ENCODE assay signal across 7 mouse cellular contexts in the genomic region with DNA sequence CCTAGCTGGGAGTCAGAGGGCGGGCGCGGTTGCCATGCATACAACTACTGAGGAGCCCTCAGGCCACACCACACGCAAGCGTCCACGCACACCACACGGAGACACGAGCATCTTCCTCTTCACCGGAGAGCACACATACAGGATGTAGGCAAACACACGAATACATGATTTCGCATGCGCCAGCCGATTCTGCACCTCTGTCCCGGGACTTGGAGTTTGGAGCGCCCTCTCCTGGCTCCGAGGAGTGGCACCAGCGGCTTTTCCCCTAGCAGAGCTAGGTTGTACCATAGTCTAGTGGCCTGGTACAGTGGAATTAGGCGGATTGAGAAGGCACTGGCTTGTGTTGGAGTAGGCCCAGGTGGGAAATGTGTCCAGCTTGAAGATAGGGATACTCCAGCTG. TPM values are rescaled to one million over a fixed set of nuclear protein-coding genes. Genes with fewer than 3 reads are reported as not detected.
DNase-seq lines count a peak whose midpoint lies in the region; ATAC-seq and TF ChIP-seq lines count a peak whose summit lies in the region.

No protein-coding gene starts in this region.

- H3K4me2 ChIP-seq in limb, embryonic 14.5 days (replicated peaks; ENCODE audit: low read depth, low read length, severe bottlenecking): peak overlapping the region; percentile 43
- H3K4me2 ChIP-seq in midbrain, embryonic 16.5 days (ENCODE audit: low read length): peak overlapping the region; percentile 47

- 0 out of 2 replicates have a peak overlapping the region, but pooled peaks have one; percentile 12 for H3K9ac ChIP-seq in limb, embryonic 14.5 days (ENCODE audit: low read depth, low read length, severe bottlenecking)
- H3K9ac ChIP-seq in midbrain, embryonic 16.5 days (ENCODE audit: low read depth, low read length): no peak overlapping the region; the same call in 1 of the 2 replicates

- 11% methylated on average over 18 of the region's 18 CpGs for WGBS in limb, embryonic 14.5 days
- WGBS in midbrain, embryonic 16.5 days: 9% methylated on average over 18 of the region's 18 CpGs

- H3K27ac ChIP-seq in limb, embryonic 14.5 days (replicated peaks; ENCODE audit: low read depth, low read length): no peak overlapping the region
- H3K27ac ChIP-seq in midbrain, embryonic 16.5 days (ENCODE audit: low read length): no peak overlapping the region

- peak overlapping the region; percentile 16; the same call in 1 of the 2 replicates for H3K4me3 ChIP-seq in limb, embryonic 14.5 days (replicated peaks; ENCODE audit: low read length)
- 0 out of 2 replicates have a peak overlapping the region, but pooled peaks have one; percentile 6 for H3K4me3 ChIP-seq in midbrain, embryonic 16.5 days (ENCODE audit: low read depth, low read length)

- no peak for TF ChIP-seq POLR2A in limb, embryonic 14.5 days (IDR thresholded peaks at IDR 0.05; ENCODE audit: borderline replicate concordance, extremely low read depth, insufficient read depth, insufficient read length)

- peak; percentile 87 for DNase-seq in R1 (ENCODE audit: low read depth, low spot score)
- DNase-seq in cerebellum, adult 8-10 months: peak; percentile 49
- DNase-seq in gastrocnemius, adult 18-20 months (ENCODE audit: low spot score): peak; percentile 52
- DNase-seq in induced T-regulatory cell, adult 2 months (ENCODE audit: low read depth): peak; percentile 79
- peak; percentile 69 for DNase-seq in limb, embryonic 14.5 days (ENCODE audit: low spot score)
- peak; percentile 60 to 61 for DNase-seq in spleen, postnatal 36 days (ENCODE audit: low spot score in 2 of 2)

- no peaks in the 10 kb centered on the region for H3K9me3 ChIP-seq in limb, embryonic 14.5 days (ENCODE audit: control insufficient read depth, low read length)
- H3K9me3 ChIP-seq in midbrain, embryonic 16.5 days (replicated peaks; ENCODE audit: control insufficient read depth, low read length, poor library complexity, severe bottlenecking): no peaks in the 10 kb centered on the region

- H3K4me1 ChIP-seq in limb, embryonic 14.5 days (ENCODE audit: control insufficient read depth, insufficient read depth, low read length): no peaks in the 10 kb centered on the region; the same call in 1 of the 2 replicates
- no peaks in the 10 kb centered on the region; the same call in 1 of the 2 replicates for H3K4me1 ChIP-seq in midbrain, embryonic 16.5 days (ENCODE audit: control insufficient read depth, insufficient read depth, low read length)

- ATAC-seq in limb, embryonic 14.5 days (ENCODE audit: low FRiP score, low read depth): peak; percentile 76
- ATAC-seq in midbrain, embryonic 16.5 days: 0 out of 2 replicates have a peak, but pooled peaks have one; percentile 11

- H3K36me3 ChIP-seq in limb, embryonic 14.5 days (ENCODE audit: control insufficient read depth, insufficient read depth, low read length): no peaks in the 10 kb centered on the region
- H3K36me3 ChIP-seq in midbrain, embryonic 16.5 days (ENCODE audit: control insufficient read depth, insufficient read depth, low read length): no peaks in the 10 kb centered on the region

- no peaks in the 10 kb centered on the region for H3K27me3 ChIP-seq in limb, embryonic 14.5 days (ENCODE audit: control insufficient read depth, insufficient read depth, low read length)
- H3K27me3 ChIP-seq in midbrain, embryonic 16.5 days (ENCODE audit: control insufficient read depth, insufficient read depth, low read depth, low read length): no peaks in the 10 kb centered on the region

RNA-seq across cellular contexts. Expression of a gene that starts 11.0 kb away (rescaled TPM):
- total RNA-seq in gastrocnemius, adult 18-20 months (2021): not detected
- polyA plus RNA-seq in limb, embryonic 14.5 days (2012; rRNA removed): 0.96 and 1.1 TPM in 2 replicates
- 1.9 and 2.0 TPM in 2 replicates for polyA plus RNA-seq in limb, embryonic 14.5 days (2014; fragmentation: Nextera tagmentation; extraction: Ambion mirVana)
- polyA plus RNA-seq in midbrain, embryonic 16.5 days (2015; fragmentation: Nextera tagmentation; extraction: Ambion mirVana): not detected in 2 replicates

RNA-seq across cellular contexts. Expression of a gene that starts 24.6 kb away (rescaled TPM):
- total RNA-seq in gastrocnemius, adult 18-20 months (2021): not detected
- polyA plus RNA-seq in limb, embryonic 14.5 days (2012; rRNA removed): 0.03 TPM in 1 of 2 replicates, not detected in the other
- 0.10 TPM in 1 of 2 replicates, not detected in the other for polyA plus RNA-seq in limb, embryonic 14.5 days (2014; fragmentation: Nextera tagmentation; extraction: Ambion mirVana)
- polyA plus RNA-seq in midbrain, embryonic 16.5 days (2015; fragmentation: Nextera tagmentation; extraction: Ambion mirVana): not detected in 2 replicates

RNA-seq across cellular contexts. Expression of a gene that starts 54.1 kb away (rescaled TPM):
- total RNA-seq in gastrocnemius, adult 18-20 months (2021): 1 to 10 TPM; 8.3 TPM
- 114 and 143 TPM in 2 replicates for polyA plus RNA-seq in limb, embryonic 14.5 days (2012; rRNA removed)
- 55.7 and 66.9 TPM in 2 replicates for polyA plus RNA-seq in limb, embryonic 14.5 days (2014; fragmentation: Nextera tagmentation; extraction: Ambion mirVana)
- polyA plus RNA-seq in midbrain, embryonic 16.5 days (2015; fragmentation: Nextera tagmentation; extraction: Ambion mirVana): 77.2 and 81.8 TPM in 2 replicates
